Mouse (Mus musculus): ENCODE results near the gene Nap1l4. TPM values are rescaled to one million over a fixed set of nuclear protein-coding genes. Genes with fewer than 3 reads are reported as not detected.
"Not testable (repeated sequence)": the region's sequence is repeated elsewhere in the genome, so short reads cannot be mapped to it uniquely, and the experiment has no call there.

Nap1l4 gene
- polyA plus RNA-seq, 1 experiment from 2014 or later, result 240 TPM

GRCm38 (mm10) chr7:143538671-143539070, 10.2 kb downstream of the Nap1l4 start:
- Histone ChIP-seq H3K4me2 (ENCODE audit: low read depth, low read length) (no peak overlapping the region), H3K27me3 (ENCODE audit: control insufficient read depth, insufficient read depth, low read length) (no peaks in the 10 kb centered on the region), H3K9ac (ENCODE audit: low read length) (no peak overlapping the region), H3K27ac (ENCODE audit: low read length) (no peak overlapping the region), H3K4me3 (ENCODE audit: low read length) (no peak overlapping the region), H3K4me1 (ENCODE audit: control insufficient read depth, insufficient read depth, low read length) (peaks cover 15% of the 10 kb centered on the region), H3K9me3 (replicated peaks; ENCODE audit: control insufficient read depth, low read length) (no peaks in the 10 kb centered on the region), H3K36me3 (ENCODE audit: control insufficient read depth, insufficient read depth) (peaks cover 33% of the 10 kb centered on the region)
- no peak for ATAC-seq (replicated peaks; ENCODE audit: extremely low read depth, insufficient read depth, low FRiP score)
- WGBS, result 58% methylated on average over 1 of the region's 1 CpGs

- H3K4me3 ChIP-seq (ENCODE audit: low read length); ATAC-seq (replicated peaks; ENCODE audit: extremely low read depth, insufficient read depth, low FRiP score); H3K9ac ChIP-seq (ENCODE audit: low read length); H3K4me2 ChIP-seq (ENCODE audit: low read depth, low read length); H3K27ac ChIP-seq (ENCODE audit: low read length); H3K27me3 ChIP-seq (ENCODE audit: control insufficient read depth, insufficient read depth, low read length); H3K9me3 ChIP-seq (replicated peaks; ENCODE audit: control insufficient read depth, low read length): not testable (repeated sequence)
- Histone ChIP-seq H3K4me1 (ENCODE audit: control insufficient read depth, insufficient read depth, low read length) (peaks cover 11% of the 10 kb centered on the region), H3K36me3 (ENCODE audit: control insufficient read depth, insufficient read depth) (peaks cover 36% of the 10 kb centered on the region)
- 82% methylated on average over 6 of the region's 6 CpGs for WGBS
These were observed 10.7 kb downstream of the Nap1l4 start for GRCm38 (mm10) chr7:143538229-143538628.

- no peak overlapping the region for H3K27ac ChIP-seq (ENCODE audit: low read length)
- H3K9me3 ChIP-seq (replicated peaks; ENCODE audit: control insufficient read depth, low read length), result no peaks in the 10 kb centered on the region
- H3K4me2 ChIP-seq (ENCODE audit: low read depth, low read length), result no peak overlapping the region
- no peaks in the 10 kb centered on the region for H3K27me3 ChIP-seq (ENCODE audit: control insufficient read depth, insufficient read depth, low read length)
- peaks cover 7% of the 10 kb centered on the region for H3K4me1 ChIP-seq (ENCODE audit: control insufficient read depth, insufficient read depth, low read length)
- ATAC-seq (replicated peaks; ENCODE audit: extremely low read depth, insufficient read depth, low FRiP score), result no peak
- H3K36me3 ChIP-seq (ENCODE audit: control insufficient read depth, insufficient read depth), result peaks cover 45% of the 10 kb centered on the region
- no peak overlapping the region for H3K9ac ChIP-seq (ENCODE audit: low read length)
- no peak overlapping the region for H3K4me3 ChIP-seq (ENCODE audit: low read length)
- WGBS, result 88% methylated on average over 3 of the region's 3 CpGs
These were observed 12.7 kb downstream of the Nap1l4 start for GRCm38 (mm10) chr7:143536251-143536650.

- Histone ChIP-seq H3K4me2 (ENCODE audit: low read depth, low read length) (no peak overlapping the region), H3K27me3 (ENCODE audit: control insufficient read depth, insufficient read depth, low read length) (no peaks in the 10 kb centered on the region), H3K36me3 (ENCODE audit: control insufficient read depth, insufficient read depth) (peaks cover 63% of the 10 kb centered on the region), H3K4me3 (ENCODE audit: low read length) (no peak overlapping the region), H3K4me1 (ENCODE audit: control insufficient read depth, insufficient read depth, low read length) (no peaks in the 10 kb centered on the region), H3K9ac (ENCODE audit: low read length) (no peak overlapping the region), H3K27ac (ENCODE audit: low read length) (no peak overlapping the region), H3K9me3 (replicated peaks; ENCODE audit: control insufficient read depth, low read length) (no peaks in the 10 kb centered on the region)
- ATAC-seq (replicated peaks; ENCODE audit: extremely low read depth, insufficient read depth, low FRiP score), result no peak
- WGBS, result 58% methylated on average over 2 of the region's 2 CpGs
These were observed 15.6 kb downstream of the Nap1l4 start for GRCm38 (mm10) chr7:143533284-143533683.

GRCm38 (mm10) chr7:143532410-143532809, 16.5 kb downstream of the Nap1l4 start:
- H3K27me3 ChIP-seq (ENCODE audit: control insufficient read depth, insufficient read depth, low read length), result no peaks in the 10 kb centered on the region
- no peaks in the 10 kb centered on the region for H3K4me1 ChIP-seq (ENCODE audit: control insufficient read depth, insufficient read depth, low read length)
- no peak for ATAC-seq (replicated peaks; ENCODE audit: extremely low read depth, insufficient read depth, low FRiP score)
- H3K9me3 ChIP-seq (replicated peaks; ENCODE audit: control insufficient read depth, low read length), result no peaks in the 10 kb centered on the region
- H3K9ac ChIP-seq (ENCODE audit: low read length), result no peak overlapping the region
- peaks cover 56% of the 10 kb centered on the region for H3K36me3 ChIP-seq (ENCODE audit: control insufficient read depth, insufficient read depth)
- no peak overlapping the region for H3K4me2 ChIP-seq (ENCODE audit: low read depth, low read length)
- 61% methylated on average over 1 of the region's 1 CpGs for WGBS
- no peak overlapping the region for H3K27ac ChIP-seq (ENCODE audit: low read length)
- no peak overlapping the region for H3K4me3 ChIP-seq (ENCODE audit: low read length)

GRCm38 (mm10) chr7:143519333-143519732, 29.6 kb downstream of the Nap1l4 start:
- H3K9me3 ChIP-seq (replicated peaks; ENCODE audit: control insufficient read depth, low read length), result no peaks in the 10 kb centered on the region
- H3K27me3 ChIP-seq (ENCODE audit: control insufficient read depth, insufficient read depth, low read length), result no peaks in the 10 kb centered on the region
- H3K27ac ChIP-seq (ENCODE audit: low read length), result no peak overlapping the region
- WGBS, result 52% methylated on average over 4 of the region's 4 CpGs
- no peak for ATAC-seq (replicated peaks; ENCODE audit: extremely low read depth, insufficient read depth, low FRiP score)
- H3K4me3 ChIP-seq (ENCODE audit: low read length), result no peak overlapping the region
- no peaks in the 10 kb centered on the region for H3K4me1 ChIP-seq (ENCODE audit: control insufficient read depth, insufficient read depth, low read length)
- no peak overlapping the region for H3K9ac ChIP-seq (ENCODE audit: low read length)
- no peak overlapping the region for H3K4me2 ChIP-seq (ENCODE audit: low read depth, low read length)
- peaks cover 77% of the 10 kb centered on the region for H3K36me3 ChIP-seq (ENCODE audit: control insufficient read depth, insufficient read depth)

- Histone ChIP-seq H3K4me3 (ENCODE audit: low read length) (no peak overlapping the region), H3K4me1 (ENCODE audit: control insufficient read depth, insufficient read depth, low read length) (no peaks in the 10 kb centered on the region), H3K27me3 (ENCODE audit: control insufficient read depth, insufficient read depth, low read length) (no peaks in the 10 kb centered on the region), H3K36me3 (ENCODE audit: control insufficient read depth, insufficient read depth) (peaks cover 54% of the 10 kb centered on the region), H3K27ac (ENCODE audit: low read length) (no peak overlapping the region), H3K4me2 (ENCODE audit: low read depth, low read length) (no peak overlapping the region), H3K9me3 (replicated peaks; ENCODE audit: control insufficient read depth, low read length) (no peaks in the 10 kb centered on the region), H3K9ac (ENCODE audit: low read length) (no peak overlapping the region)
- no peak for ATAC-seq (replicated peaks; ENCODE audit: extremely low read depth, insufficient read depth, low FRiP score)
- 91% methylated on average over 4 of the region's 4 CpGs for WGBS
These were observed 34.5 kb downstream of the Nap1l4 start for GRCm38 (mm10) chr7:143514416-143514768.

GRCm38 (mm10) chr7:143513763-143514415, 35.0 kb downstream of the Nap1l4 start:
- Histone ChIP-seq H3K4me1 (ENCODE audit: control insufficient read depth, insufficient read depth, low read length) (no peaks in the 10 kb centered on the region), H3K27me3 (ENCODE audit: control insufficient read depth, insufficient read depth, low read length) (no peaks in the 10 kb centered on the region), H3K9ac (ENCODE audit: low read length) (no peak overlapping the region), H3K36me3 (ENCODE audit: control insufficient read depth, insufficient read depth) (peaks cover 49% of the 10 kb centered on the region), H3K4me3 (ENCODE audit: low read length) (no peak overlapping the region), H3K9me3 (replicated peaks; ENCODE audit: control insufficient read depth, low read length) (no peaks in the 10 kb centered on the region), H3K27ac (ENCODE audit: low read length) (no peak overlapping the region), H3K4me2 (ENCODE audit: low read depth, low read length) (no peak overlapping the region)
- no peak for ATAC-seq (replicated peaks; ENCODE audit: extremely low read depth, insufficient read depth, low FRiP score)
- 84% methylated on average over 10 of the region's 10 CpGs for WGBS

GRCm38 (mm10) chr7:143511335-143511712, 37.6 kb downstream of the Nap1l4 start:
- Histone ChIP-seq H3K27me3 (ENCODE audit: control insufficient read depth, insufficient read depth, low read length) (no peaks in the 10 kb centered on the region), H3K4me1 (ENCODE audit: control insufficient read depth, insufficient read depth, low read length) (no peaks in the 10 kb centered on the region), H3K27ac (ENCODE audit: low read length) (no peak overlapping the region), H3K9me3 (replicated peaks; ENCODE audit: control insufficient read depth, low read length) (0 out of 2 replicates have a peak, but pooled peaks cover 3% of the 10 kb centered on the region), H3K4me3 (ENCODE audit: low read length) (no peak overlapping the region), H3K36me3 (ENCODE audit: control insufficient read depth, insufficient read depth) (peaks cover 27% of the 10 kb centered on the region), H3K9ac (ENCODE audit: low read length) (no peak overlapping the region), H3K4me2 (ENCODE audit: low read depth, low read length) (no peak overlapping the region)
- no peak for ATAC-seq (replicated peaks; ENCODE audit: extremely low read depth, insufficient read depth, low FRiP score)
